Mouse (Mus musculus) kidney, embryonic 16.5 days (tissue): Measurements from ENCODE around the gene Zfp692. TPM values are rescaled to one million over a fixed set of nuclear protein-coding genes. Genes with fewer than 3 reads are reported as not detected.

Experiments
- ATAC-seq: fragments of 200-750 bp; cut with Nextera tagmentation; 2 replicates; pipeline ENCODE4 v1.8.0; 2017; ENCODE audit warnings: moderate TSS enrichment; ENCODE audit not compliant: low FRiP score, low TSS enrichment
- H3K27ac ChIP-seq: fragments of 300-500 bp; sonication (generic); 2 replicates; pipeline ENCODE4 v1.5.1; 2014; ENCODE audit warnings: low read length
- H3K27me3 ChIP-seq: fragments of 300-500 bp; sonication (generic); 2 replicates; pipeline ENCODE4 v1.6.1; 2014; ENCODE audit warnings: low read length, control low read depth, mixed read lengths; ENCODE audit not compliant: insufficient read depth
- H3K36me3 ChIP-seq: fragments of 300-500 bp; sonication (generic); 2 replicates; pipeline ENCODE4 v1.6.1; 2014; ENCODE audit warnings: low read length, control low read depth, mixed read lengths; ENCODE audit not compliant: insufficient read depth
- H3K4me1 ChIP-seq: fragments of 300-500 bp; sonication (generic); 2 replicates; pipeline ENCODE4 v1.6.1; 2014; ENCODE audit warnings: low read length, control low read depth, mixed read lengths; ENCODE audit not compliant: insufficient read depth
- H3K4me2 ChIP-seq: fragments of 300-500 bp; sonication (generic); replicated peaks from 2 replicates; pipeline ENCODE4 v1.6.1; 2014; ENCODE audit warnings: low read depth, low read length
- H3K4me3 ChIP-seq: fragments of 300-500 bp; sonication (generic); 2 replicates; pipeline ENCODE4 v1.5.1; 2014; ENCODE audit warnings: mild to moderate bottlenecking, low read length
- H3K9ac ChIP-seq: fragments of 300-500 bp; sonication (generic); replicated peaks from 2 replicates; pipeline ENCODE4 v1.6.1; 2014; ENCODE audit warnings: low read length
- H3K9me3 ChIP-seq: fragments of 300-500 bp; sonication (generic); 2 replicates; pipeline ENCODE4 v1.6.1; 2016; ENCODE audit warnings: low read length, control low read depth
- WGBS: fragments of 180-500 bp; shearing (Covaris S2); extraction: QIAGEN DNeasy Blood & Tissue Kit; methylation state at CpG from one replicate; pipeline ENCODE4 v1.1.7; 2014; 5-methylcytosine and 5-hydroxymethylcytosine counted together
- polyA plus RNA-seq: library from polyadenylated mRNA; unstranded; fragments of >200 nt; fragmentation: Nextera tagmentation; extraction: Ambion mirVana; gene quantifications from 2 replicates; pipeline ENCODE4 v1.2.1, GENCODE M21; 2015

Gene Zfp692
- polyA plus RNA-seq, result 30.1 and 33.3 TPM in 2 replicates

DNA sequence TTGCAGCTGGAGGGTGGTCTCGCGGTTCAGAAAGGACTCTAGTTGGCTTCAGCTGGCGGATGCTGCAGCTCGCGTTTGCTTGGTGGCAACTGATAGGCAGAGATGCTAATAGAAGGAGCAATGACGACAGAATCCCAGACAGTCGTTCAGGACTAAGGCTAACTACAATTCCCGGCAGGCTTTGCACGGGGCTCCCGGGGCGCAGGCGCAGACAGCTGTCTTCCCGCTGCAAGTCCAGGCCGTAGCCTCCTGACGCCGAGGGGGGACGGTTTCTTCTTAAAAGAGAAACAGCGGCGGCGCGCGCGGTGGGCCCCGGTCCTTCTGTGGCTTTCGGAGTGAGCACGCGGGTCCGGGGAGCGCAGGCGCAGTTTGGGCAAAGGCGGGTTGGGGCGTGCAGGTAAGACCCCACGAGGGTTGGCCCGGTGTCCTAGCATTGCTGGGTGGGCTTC lies at the start of gene Zfp692:
Gene Zfp692, plus strand, starts transcription at position 210 of the 449 bp plus-strand sequence.
- Histone ChIP-seq H3K27me3 (no peaks in the 10 kb centered on the region), H3K9ac (peak within 1 kb of the TSS; percentile 78), H3K4me1 (peaks cover 14% of the 10 kb centered on the region), H3K4me2 (peak within 1 kb of the TSS; percentile 96), H3K4me3 (peak within 1 kb of the TSS; percentile 63), H3K36me3 (peaks cover 9% of the 10 kb centered on the region; the same call in 1 of the 2 replicates), H3K9me3 (no peaks in the 10 kb centered on the region), H3K27ac (peak within 1 kb of the TSS; percentile 88)
- under 1% methylated on average over 34 of the region's 34 CpGs for WGBS
- peak; percentile 74 for ATAC-seq

DNA sequence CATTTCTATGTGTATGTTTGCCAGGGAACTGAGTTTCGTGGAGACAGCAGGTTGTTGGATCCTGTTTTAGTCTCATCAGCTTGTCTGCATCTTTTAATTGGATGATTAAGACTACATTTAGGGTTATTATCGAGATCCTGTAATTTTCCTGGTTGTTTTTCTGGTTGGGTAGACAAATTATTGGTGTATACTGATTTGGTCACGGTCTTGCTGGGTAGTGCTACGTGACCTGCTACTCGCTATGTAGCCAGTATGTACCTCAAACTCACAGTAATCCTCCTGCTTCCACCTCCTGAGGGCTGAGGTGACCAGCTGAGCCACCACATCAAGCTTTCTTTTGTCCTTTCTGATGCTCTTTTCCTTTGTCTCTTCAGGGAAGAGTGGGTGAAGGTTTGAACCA lies 49.1 kb upstream of the Zfp692 start:
- Histone ChIP-seq H3K4me1 (no peaks in the 10 kb centered on the region), H3K9ac (no peak overlapping the region), H3K9me3 (no peaks in the 10 kb centered on the region), H3K36me3 (no peaks in the 10 kb centered on the region), H3K4me3 (no peak overlapping the region), H3K27ac (no peak overlapping the region), H3K4me2 (no peak overlapping the region), H3K27me3 (no peaks in the 10 kb centered on the region)
- ATAC-seq, result no peak
- 89% methylated on average over 5 of the region's 5 CpGs for WGBS

DNA sequence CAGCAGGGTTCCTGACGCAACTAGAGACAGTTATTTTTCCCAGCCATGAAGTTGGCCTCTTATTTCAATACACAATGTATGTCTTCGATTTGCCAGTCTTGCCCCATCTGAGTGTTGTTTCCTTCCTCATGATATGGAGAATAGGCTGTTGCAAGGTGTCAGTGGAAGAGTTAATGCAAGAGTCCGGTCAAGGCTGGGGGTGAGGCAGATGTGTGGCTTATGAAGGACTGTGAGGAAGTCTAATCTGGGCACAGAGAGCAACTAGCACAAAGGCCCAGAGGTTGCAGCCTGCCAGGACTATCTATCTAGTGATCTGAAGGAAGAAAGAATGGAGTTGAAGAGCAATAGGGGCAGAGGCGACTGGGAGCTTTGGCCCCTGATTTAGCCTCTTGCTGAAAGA lies 46.7 kb upstream of the Zfp692 start:
- no peaks in the 10 kb centered on the region for H3K9me3 ChIP-seq
- H3K4me3 ChIP-seq, result no peak overlapping the region
- H3K27ac ChIP-seq, result no peak overlapping the region
- H3K9ac ChIP-seq, result no peak overlapping the region
- H3K4me2 ChIP-seq, result no peak overlapping the region
- WGBS, result 84% methylated on average over 4 of the region's 4 CpGs
- H3K4me1 ChIP-seq, result no peaks in the 10 kb centered on the region
- no peaks in the 10 kb centered on the region for H3K36me3 ChIP-seq
- no peaks in the 10 kb centered on the region for H3K27me3 ChIP-seq
- ATAC-seq, result no peak

DNA sequence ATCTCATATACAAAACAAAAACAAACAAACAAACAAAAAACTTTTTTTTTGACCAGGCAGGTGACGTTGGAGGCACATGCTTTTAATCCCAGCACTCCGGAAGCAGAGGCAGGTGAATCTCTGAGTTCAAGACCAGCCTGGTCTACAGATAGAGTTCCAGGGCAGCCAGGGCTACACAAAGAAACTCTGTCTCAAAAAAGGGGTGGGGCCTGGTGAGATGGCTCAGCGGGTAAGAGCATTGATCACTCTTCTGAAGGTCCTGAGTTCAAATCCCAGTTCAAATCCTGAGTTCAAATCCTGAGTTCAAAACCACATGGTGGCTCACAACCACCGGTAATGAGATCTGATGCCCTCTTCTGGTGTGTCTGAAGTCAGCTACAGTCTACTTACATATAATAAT lies 45.0 kb upstream of the Zfp692 start:
- H3K4me1 ChIP-seq, result no peaks in the 10 kb centered on the region
- 90% methylated on average over 4 of the region's 4 CpGs for WGBS
- ATAC-seq, result no peak

DNA sequence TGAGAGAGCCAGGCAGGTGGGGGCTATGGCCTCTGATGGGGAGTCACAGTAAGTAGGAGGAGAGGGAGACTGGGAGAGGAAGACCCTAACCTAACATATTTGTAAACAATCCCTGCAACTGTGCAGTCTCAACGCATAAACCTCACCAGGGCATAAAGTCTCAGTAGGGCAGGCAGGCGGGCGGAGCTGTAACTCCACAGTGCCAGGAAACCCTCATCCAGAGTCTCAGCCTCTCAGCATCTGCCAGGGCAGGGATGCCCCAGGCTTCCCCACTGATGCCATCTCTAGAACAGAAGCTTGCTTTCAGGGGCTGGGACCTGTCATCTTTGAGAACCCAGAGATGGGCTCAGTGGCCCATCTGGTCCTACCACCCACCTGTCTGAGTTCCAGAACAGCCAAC lies 44.5 kb upstream of the Zfp692 start:
- no peak overlapping the region for H3K4me3 ChIP-seq
- no peaks in the 10 kb centered on the region for H3K36me3 ChIP-seq
- no peak overlapping the region for H3K27ac ChIP-seq
- H3K27me3 ChIP-seq, result no peaks in the 10 kb centered on the region
- no peaks in the 10 kb centered on the region for H3K4me1 ChIP-seq
- H3K9ac ChIP-seq, result no peak overlapping the region
- no peak overlapping the region for H3K4me2 ChIP-seq
- no peak for ATAC-seq
- WGBS, result 85% methylated on average over 3 of the region's 3 CpGs
- no peaks in the 10 kb centered on the region for H3K9me3 ChIP-seq

More for the DNA sequence above, 45.0 kb upstream of the Zfp692 start:
- H3K36me3 ChIP-seq, result no peaks in the 10 kb centered on the region
- H3K4me3 ChIP-seq, result no peak overlapping the region
- H3K9ac ChIP-seq, result no peak overlapping the region
- H3K4me2 ChIP-seq, result no peak overlapping the region
- no peak overlapping the region for H3K27ac ChIP-seq
- no peaks in the 10 kb centered on the region for H3K27me3 ChIP-seq
- no peaks in the 10 kb centered on the region for H3K9me3 ChIP-seq

DNA sequence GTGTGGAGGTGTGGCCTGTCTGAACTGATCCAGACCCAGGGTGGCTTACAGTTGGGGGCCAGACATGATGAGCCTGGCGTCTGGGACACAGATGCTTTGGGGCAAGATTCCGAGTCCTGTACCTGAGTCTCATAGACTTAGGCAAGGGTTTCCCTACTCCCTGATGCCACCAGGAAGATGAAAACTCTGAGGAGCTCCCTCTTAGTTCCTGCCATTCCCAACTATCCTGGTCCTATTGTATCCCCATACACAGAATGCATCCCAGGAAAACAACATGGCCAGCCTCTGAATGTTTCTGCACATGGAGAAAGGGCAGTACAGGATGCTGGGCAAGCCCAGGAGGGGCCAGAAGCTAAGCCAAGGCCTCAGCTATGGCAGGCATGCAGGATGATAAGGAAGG lies 43.4 kb upstream of the Zfp692 start:
- no peak overlapping the region for H3K9ac ChIP-seq
- no peak for ATAC-seq
- no peaks in the 10 kb centered on the region for H3K4me1 ChIP-seq
- H3K36me3 ChIP-seq, result no peaks in the 10 kb centered on the region
- no peak overlapping the region for H3K4me2 ChIP-seq
- no peaks in the 10 kb centered on the region for H3K27me3 ChIP-seq
- no peak overlapping the region for H3K4me3 ChIP-seq
- 82% methylated on average over 2 of the region's 2 CpGs for WGBS
- H3K9me3 ChIP-seq, result no peaks in the 10 kb centered on the region
- no peak overlapping the region for H3K27ac ChIP-seq

DNA sequence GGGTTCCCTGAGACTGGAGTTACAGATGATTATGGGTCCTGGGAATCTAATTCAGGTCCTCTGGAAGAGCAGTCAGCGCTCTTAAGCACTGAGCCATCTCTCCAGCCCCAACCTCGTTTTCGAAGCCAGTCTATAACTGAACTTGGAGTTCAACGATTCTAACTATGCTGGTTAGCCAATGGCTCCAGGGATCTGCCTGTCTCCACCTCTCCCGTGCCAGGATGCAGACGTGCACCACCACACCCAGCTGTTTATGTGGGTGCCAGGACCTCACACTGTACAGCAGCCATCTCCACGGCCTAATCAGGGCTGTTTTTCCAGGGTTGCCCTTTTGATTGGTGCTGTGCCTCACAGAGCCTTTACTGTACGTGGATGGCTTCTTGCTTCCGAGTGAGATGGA lies 42.3 kb upstream of the Zfp692 start:
- WGBS, result 73% methylated on average over 9 of the region's 9 CpGs
- Histone ChIP-seq H3K9me3 (no peaks in the 10 kb centered on the region), H3K4me2 (no peak overlapping the region), H3K27ac (no peak overlapping the region), H3K9ac (no peak overlapping the region), H3K27me3 (no peaks in the 10 kb centered on the region), H3K4me3 (no peak overlapping the region), H3K4me1 (no peaks in the 10 kb centered on the region), H3K36me3 (no peaks in the 10 kb centered on the region)
- ATAC-seq, result no peak

DNA sequence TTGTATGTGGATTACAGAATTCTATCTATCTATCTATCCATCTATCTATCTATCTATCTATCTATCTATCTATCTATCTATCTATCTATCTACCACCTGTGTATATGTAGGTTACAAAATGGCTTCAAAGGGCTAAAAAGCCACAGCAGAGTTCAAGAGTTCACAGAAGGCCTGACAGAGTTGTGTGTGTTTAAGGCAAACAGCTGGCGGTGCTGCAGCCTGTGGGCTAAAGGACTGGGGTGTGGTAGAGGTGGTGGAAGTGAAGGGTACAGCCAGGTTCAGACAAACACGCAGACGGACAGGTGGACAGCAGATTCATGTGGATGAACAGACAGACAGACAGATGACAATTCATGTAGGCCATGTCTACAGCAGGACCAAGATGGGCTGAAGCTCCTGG lies 38.6 kb upstream of the Zfp692 start:
- no peaks in the 10 kb centered on the region for H3K27me3 ChIP-seq
- H3K36me3 ChIP-seq, result no peaks in the 10 kb centered on the region
- H3K4me3 ChIP-seq, result no peak overlapping the region
- H3K4me2 ChIP-seq, result no peak overlapping the region
- no peak overlapping the region for H3K27ac ChIP-seq
- H3K9me3 ChIP-seq, result no peaks in the 10 kb centered on the region
- H3K9ac ChIP-seq, result no peak overlapping the region
- H3K4me1 ChIP-seq, result no peaks in the 10 kb centered on the region
- no peak for ATAC-seq
- 89% methylated on average over 3 of the region's 3 CpGs for WGBS

DNA sequence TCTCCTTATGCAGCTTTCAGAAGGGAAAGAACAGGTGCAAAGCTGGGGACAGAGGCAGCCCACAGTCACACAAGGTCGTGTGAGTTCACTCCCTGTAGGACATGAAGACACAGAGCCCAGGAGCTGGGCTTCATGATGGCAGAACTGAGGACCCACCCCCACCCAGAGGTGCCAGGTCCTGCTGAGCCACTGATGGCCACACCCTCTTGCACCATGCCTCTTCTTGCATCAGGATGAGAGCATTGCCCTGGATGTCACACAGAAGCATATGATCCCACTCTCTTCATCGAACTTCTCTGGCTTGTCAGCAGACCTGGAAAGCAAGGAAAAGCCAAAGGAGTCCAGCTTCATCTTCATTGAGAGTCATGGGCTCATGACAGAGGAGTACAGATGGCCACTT lies 32.3 kb upstream of the Zfp692 start, which contains the start of gene 4930438A08Rik:
Gene 4930438A08Rik, plus strand, starts transcription at position 228 of the 400 bp plus-strand sequence.
- Histone ChIP-seq H3K4me3 (no peak within 1 kb of the TSS), H3K4me2 (no peak within 1 kb of the TSS)
- ATAC-seq, result no peak

DNA sequence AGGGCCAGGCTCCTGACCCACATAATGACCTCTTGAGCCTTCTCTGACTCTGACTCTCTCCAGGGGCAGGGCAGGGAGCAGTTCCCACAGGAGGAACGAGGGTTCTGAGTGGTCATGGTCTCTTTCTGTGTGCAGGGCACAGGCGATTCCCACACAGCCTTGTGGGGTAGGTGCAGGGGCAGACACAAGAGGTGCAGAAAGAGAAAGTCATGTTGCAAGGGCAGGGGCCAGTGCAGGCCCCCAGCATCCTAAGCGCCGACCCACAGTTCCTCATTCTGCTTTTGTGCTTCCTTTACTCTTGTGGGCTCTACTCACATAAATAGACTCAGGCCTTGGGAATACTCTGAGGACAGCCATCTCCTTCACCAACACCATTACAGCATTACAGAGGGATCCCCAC lies 31.1 kb upstream of the Zfp692 start:
- no peak overlapping the region for H3K4me3 ChIP-seq
- H3K4me2 ChIP-seq, result no peak overlapping the region
- H3K27ac ChIP-seq, result no peak overlapping the region
- WGBS, result 73% methylated on average over 4 of the region's 4 CpGs
- H3K9ac ChIP-seq, result no peak overlapping the region
- H3K4me1 ChIP-seq, result no peaks in the 10 kb centered on the region
- no peaks in the 10 kb centered on the region for H3K9me3 ChIP-seq
- ATAC-seq, result no peak
- no peaks in the 10 kb centered on the region for H3K36me3 ChIP-seq
- no peaks in the 10 kb centered on the region for H3K27me3 ChIP-seq

More for the DNA sequence above, 32.3 kb upstream of the Zfp692 start, which contains the start of gene 4930438A08Rik:
- H3K27me3 ChIP-seq, result no peaks in the 10 kb centered on the region
- WGBS, result 53% methylated on average over 2 of the region's 2 CpGs
- H3K36me3 ChIP-seq, result no peaks in the 10 kb centered on the region
- no peak within 1 kb of the TSS for H3K27ac ChIP-seq
- no peaks in the 10 kb centered on the region for H3K9me3 ChIP-seq
- no peaks in the 10 kb centered on the region for H3K4me1 ChIP-seq
- H3K9ac ChIP-seq, result no peak within 1 kb of the TSS
